ENCODE assay signal across 25 mouse cellular contexts in genomic region chr8:119552967-119553366, GRCm38 (mm10). TPM values are rescaled to one million over a fixed set of nuclear protein-coding genes. Genes with fewer than 3 reads are reported as not detected.
DNase-seq lines count a peak whose midpoint lies in the region; ATAC-seq and TF ChIP-seq lines count a peak whose summit lies in the region.
"Had no signal": no experiment of that assay in that cellular context is flagged by ENCODE, and none has a peak within 500 bp of the region (broad histone marks: within the 10 kb centered on the region; RNA-seq: fewer than 3 reads in every experiment).

No protein-coding gene starts in this region.

- no peak overlapping the region for H3K9ac ChIP-seq in limb, embryonic 15.5 days
- H3K9ac ChIP-seq in liver, embryonic 13.5 days = peak overlapping the region; percentile 15; the same call in 1 of the 2 replicates
- 0 out of 2 replicates have a peak overlapping the region, but pooled peaks have one; percentile 30 for H3K9ac ChIP-seq in liver, postnatal 0 days (replicated peaks)
- no peak overlapping the region for H3K9ac ChIP-seq in neural tube, embryonic 15.5 days (replicated peaks)
- H3K9ac ChIP-seq in intestine, postnatal 0 days (ENCODE audit: low read depth, low read length) = no peak overlapping the region
- H3K9ac ChIP-seq: embryonic facial prominence, embryonic 15.5 days; forebrain, embryonic 12.5 days; hindbrain, embryonic 13.5 days had no signal

- H3K4me1 ChIP-seq in limb, embryonic 15.5 days = peaks cover 52% of the 10 kb centered on the region
- peaks cover 13% of the 10 kb centered on the region for H3K4me1 ChIP-seq in limb, embryonic 10.5 days
- H3K4me1 ChIP-seq in liver, embryonic 13.5 days (replicated peaks) = peaks cover 71% of the 10 kb centered on the region
- peaks cover 37% of the 10 kb centered on the region for H3K4me1 ChIP-seq in liver, postnatal 0 days (ENCODE audit: insufficient read depth)
- H3K4me1 ChIP-seq in neural tube, embryonic 15.5 days = peaks cover 39% of the 10 kb centered on the region
- peaks cover 14% of the 10 kb centered on the region for H3K4me1 ChIP-seq in intestine, postnatal 0 days (replicated peaks; ENCODE audit: control insufficient read depth, insufficient read depth, low read length)

- ATAC-seq in limb, embryonic 15.5 days (ENCODE audit: insufficient number of reproducible peaks, low FRiP score, low TSS enrichment, low read depth) = no peak
- peak; percentile 64 for ATAC-seq in liver, embryonic 13.5 days (ENCODE audit: low read depth)
- ATAC-seq in liver, postnatal 0 days = no peak
- no peak for ATAC-seq in neural tube, embryonic 15.5 days (ENCODE audit: low FRiP score)
- ATAC-seq in intestine, postnatal 0 days = no peak
- ATAC-seq: activated CD4-positive, CD25-positive, alpha-beta regulatory T cell, adult 4 months; forebrain, embryonic 16.5 days; hindbrain, postnatal 0 days; Patski had no signal

- no peak overlapping the region for H3K4me3 ChIP-seq in limb, embryonic 15.5 days
- H3K4me3 ChIP-seq in limb, embryonic 10.5 days = no peak overlapping the region
- H3K4me3 ChIP-seq in liver, embryonic 13.5 days (replicated peaks) = no peak overlapping the region
- H3K4me3 ChIP-seq in liver, postnatal 0 days (ENCODE audit: low read depth, low read length) = no peak overlapping the region
- H3K4me3 ChIP-seq in neural tube, embryonic 15.5 days (replicated peaks) = no peak overlapping the region
- H3K4me3 ChIP-seq in intestine, postnatal 0 days (ENCODE audit: low read depth, low read length) = no peak overlapping the region
- H3K4me3 ChIP-seq: embryonic facial prominence, embryonic 15.5 days; forebrain, embryonic 12.5 days; heart, adult 2 months; hindbrain, embryonic 13.5 days had no signal

- H3K27ac ChIP-seq in limb, embryonic 15.5 days = 0 out of 2 replicates have a peak overlapping the region, but pooled peaks have one; percentile 38
- no peak overlapping the region for H3K27ac ChIP-seq in limb, embryonic 10.5 days
- 0 out of 2 replicates have a peak overlapping the region, but pooled peaks have one; percentile 13 for H3K27ac ChIP-seq in liver, embryonic 13.5 days
- H3K27ac ChIP-seq in liver, postnatal 0 days (ENCODE audit: low read depth) = no peak overlapping the region
- H3K27ac ChIP-seq in neural tube, embryonic 15.5 days (replicated peaks) = no peak overlapping the region
- no peak overlapping the region for H3K27ac ChIP-seq in intestine, postnatal 0 days (ENCODE audit: low read depth, low read length)
- H3K27ac ChIP-seq: forebrain, embryonic 12.5 days; heart, adult 2 months; hindbrain, embryonic 13.5 days; hindbrain, postnatal 0 days had no signal

- no peaks in the 10 kb centered on the region for H3K27me3 ChIP-seq in limb, embryonic 15.5 days
- no peaks in the 10 kb centered on the region for H3K27me3 ChIP-seq in limb, embryonic 10.5 days (ENCODE audit: low read depth, poor library complexity, severe bottlenecking)
- H3K27me3 ChIP-seq in liver, embryonic 13.5 days = no peaks in the 10 kb centered on the region
- H3K27me3 ChIP-seq in liver, postnatal 0 days (ENCODE audit: insufficient read depth, low read length) = no peaks in the 10 kb centered on the region
- H3K27me3 ChIP-seq in neural tube, embryonic 15.5 days (replicated peaks) = no peaks in the 10 kb centered on the region
- H3K27me3 ChIP-seq in intestine, postnatal 0 days (replicated peaks; ENCODE audit: control insufficient read depth, insufficient read depth, low read length) = no peaks in the 10 kb centered on the region
- H3K27me3 ChIP-seq: embryonic facial prominence, embryonic 15.5 days; forebrain, embryonic 12.5 days; hindbrain, embryonic 13.5 days; Patski had no signal

- TF ChIP-seq EP300 in liver, postnatal 0 days (IDR thresholded peaks at IDR 0.05; ENCODE audit: low read depth) = no peak

- H3K36me3 ChIP-seq in limb, embryonic 15.5 days = no peaks in the 10 kb centered on the region
- H3K36me3 ChIP-seq in limb, embryonic 10.5 days = peaks cover 26% of the 10 kb centered on the region
- H3K36me3 ChIP-seq in liver, embryonic 13.5 days = peaks cover 11% of the 10 kb centered on the region
- H3K36me3 ChIP-seq in liver, postnatal 0 days (replicated peaks; ENCODE audit: insufficient read depth, low read length) = no peaks in the 10 kb centered on the region
- H3K36me3 ChIP-seq in neural tube, embryonic 15.5 days = no peaks in the 10 kb centered on the region
- 0 out of 2 replicates have a peak, but pooled peaks cover 5% of the 10 kb centered on the region for H3K36me3 ChIP-seq in intestine, postnatal 0 days (ENCODE audit: control insufficient read depth, insufficient read depth)
- H3K36me3 ChIP-seq: forebrain, embryonic 12.5 days; hindbrain, embryonic 13.5 days had no signal

- no peak for TF ChIP-seq CTCF in liver, postnatal 0 days (IDR thresholded peaks at IDR 0.05; ENCODE audit: low read depth)
- no peak for TF ChIP-seq CTCF in intestine, postnatal 0 days (IDR thresholded peaks at IDR 0.05; ENCODE audit: low read depth)

- no peak overlapping the region for H3K4me2 ChIP-seq in limb, embryonic 15.5 days
- peak overlapping the region; percentile 21; the same call in 1 of the 2 replicates for H3K4me2 ChIP-seq in liver, embryonic 13.5 days
- no peak overlapping the region for H3K4me2 ChIP-seq in liver, postnatal 0 days (ENCODE audit: low read depth, low read length)
- H3K4me2 ChIP-seq in neural tube, embryonic 15.5 days = no peak overlapping the region
- H3K4me2 ChIP-seq in intestine, postnatal 0 days (replicated peaks; ENCODE audit: low read depth) = no peak overlapping the region; the same call in 1 of the 2 replicates
- H3K4me2 ChIP-seq: embryonic facial prominence, embryonic 15.5 days; forebrain, embryonic 12.5 days; heart, embryonic 11.5 days; hindbrain, embryonic 13.5 days had no signal

- no peaks in the 10 kb centered on the region for H3K9me3 ChIP-seq in limb, embryonic 15.5 days
- no peaks in the 10 kb centered on the region for H3K9me3 ChIP-seq in limb, embryonic 10.5 days (replicated peaks)
- no peaks in the 10 kb centered on the region for H3K9me3 ChIP-seq in liver, embryonic 13.5 days (replicated peaks)
- no peaks in the 10 kb centered on the region for H3K9me3 ChIP-seq in liver, postnatal 0 days (ENCODE audit: low read length)
- H3K9me3 ChIP-seq in neural tube, embryonic 15.5 days (replicated peaks) = no peaks in the 10 kb centered on the region
- H3K9me3 ChIP-seq in intestine, postnatal 0 days (ENCODE audit: control insufficient read depth) = no peaks in the 10 kb centered on the region
- H3K9me3 ChIP-seq: embryonic facial prominence, embryonic 15.5 days; forebrain, embryonic 12.5 days; hindbrain, embryonic 13.5 days had no signal

- 79% methylated on average over 2 of the region's 2 CpGs for WGBS in limb, embryonic 15.5 days
- 87% methylated on average over 2 of the region's 2 CpGs for WGBS in limb, embryonic 10.5 days
- WGBS in liver, embryonic 13.5 days (ENCODE audit: insufficient replicate concordance) = 41% methylated on average over 2 of the region's 2 CpGs
- WGBS in liver, postnatal 0 days (ENCODE audit: insufficient replicate concordance) = 59% methylated on average over 2 of the region's 2 CpGs
- 84% methylated on average over 2 of the region's 2 CpGs for WGBS in neural tube, embryonic 15.5 days
- 60% methylated on average over 2 of the region's 2 CpGs for WGBS in intestine, postnatal 0 days

- DNase-seq in adrenal gland, postnatal 14 days = peak; percentile 32
- no peak for DNase-seq in adrenal gland, postnatal 10 days
- DNase-seq in limb, embryonic 10.5 days (ENCODE audit: low spot score) = no peak
- no peak for DNase-seq in liver, embryonic 13.5 days
- DNase-seq in liver, postnatal 0 days = no peak
- DNase-seq: cerebellum, adult 18-20 months; cerebellum, adult 9-11 months; cerebellum, postnatal 36 days; gastrocnemius, postnatal 14 days; heart, adult 2 months; heart, postnatal 4 days had no signal

RNA-seq across cellular contexts. Expression of gene Mbtps1, which starts 5.6 kb away (rescaled TPM):
- 101 and 109 TPM in 2 replicates for total RNA-seq in adrenal gland, postnatal 14 days (2021)
- 100 to 1,000 TPM; 103 to 114 TPM for total RNA-seq in adrenal gland, postnatal 10 days (2021)
- 122 and 126 TPM in 2 replicates for polyA plus RNA-seq in limb, embryonic 15.5 days (2015; fragmentation: Nextera tagmentation; extraction: Ambion mirVana)
- 120 and 129 TPM in 2 replicates for polyA plus RNA-seq in limb, embryonic 10.5 days (2016; fragmentation: Nextera tagmentation; extraction: Ambion mirVana)
- 27.7 and 32.1 TPM in 2 replicates for polyA plus RNA-seq in liver, embryonic 13.5 days (2015; fragmentation: Nextera tagmentation; extraction: Ambion mirVana)
- polyA plus RNA-seq in liver, postnatal 0 days (2015; fragmentation: Nextera tagmentation; extraction: Ambion mirVana) = 17.3 and 20.1 TPM in 2 replicates
- 48.5 and 62.4 TPM in 2 replicates for polyA plus RNA-seq in neural tube, embryonic 15.5 days (2015; fragmentation: Nextera tagmentation; extraction: Ambion mirVana)
- 32.8 and 33.3 TPM in 2 replicates for polyA plus RNA-seq in intestine, postnatal 0 days (2015; fragmentation: Nextera tagmentation; extraction: Ambion mirVana)

RNA-seq across cellular contexts. Expression of gene Hsdl1, which starts 22.0 kb away (rescaled TPM):
- total RNA-seq in adrenal gland, postnatal 14 days (2021) = 25.6 and 30.1 TPM in 2 replicates
- 10 to 100 TPM; 24.8 to 28.0 TPM for total RNA-seq in adrenal gland, postnatal 10 days (2021)
- polyA plus RNA-seq in limb, embryonic 15.5 days (2015; fragmentation: Nextera tagmentation; extraction: Ambion mirVana) = 31.7 and 33.2 TPM in 2 replicates
- 28.2 and 33.5 TPM in 2 replicates for polyA plus RNA-seq in limb, embryonic 10.5 days (2016; fragmentation: Nextera tagmentation; extraction: Ambion mirVana)
- polyA plus RNA-seq in liver, embryonic 13.5 days (2015; fragmentation: Nextera tagmentation; extraction: Ambion mirVana) = 18.5 and 19.8 TPM in 2 replicates
- 11.7 and 12.5 TPM in 2 replicates for polyA plus RNA-seq in liver, postnatal 0 days (2015; fragmentation: Nextera tagmentation; extraction: Ambion mirVana)
- polyA plus RNA-seq in neural tube, embryonic 15.5 days (2015; fragmentation: Nextera tagmentation; extraction: Ambion mirVana) = 129 and 137 TPM in 2 replicates
- 21.6 and 21.8 TPM in 2 replicates for polyA plus RNA-seq in intestine, postnatal 0 days (2015; fragmentation: Nextera tagmentation; extraction: Ambion mirVana)

RNA-seq across cellular contexts. Expression of gene Dnaaf1, which starts 22.1 kb away (rescaled TPM):
- total RNA-seq in adrenal gland, postnatal 14 days (2021) = not detected in 2 replicates
- not detected for total RNA-seq in adrenal gland, postnatal 10 days (2021)
- 0.06 and 0.09 TPM in 2 replicates for polyA plus RNA-seq in limb, embryonic 15.5 days (2015; fragmentation: Nextera tagmentation; extraction: Ambion mirVana)
- 0.06 and 0.14 TPM in 2 replicates for polyA plus RNA-seq in limb, embryonic 10.5 days (2016; fragmentation: Nextera tagmentation; extraction: Ambion mirVana)
- polyA plus RNA-seq in liver, embryonic 13.5 days (2015; fragmentation: Nextera tagmentation; extraction: Ambion mirVana) = 0.05 and 0.07 TPM in 2 replicates
- polyA plus RNA-seq in liver, postnatal 0 days (2015; fragmentation: Nextera tagmentation; extraction: Ambion mirVana) = 0.07 TPM in 1 of 2 replicates, not detected in the other
- 0.20 and 0.45 TPM in 2 replicates for polyA plus RNA-seq in neural tube, embryonic 15.5 days (2015; fragmentation: Nextera tagmentation; extraction: Ambion mirVana)
- polyA plus RNA-seq in intestine, postnatal 0 days (2015; fragmentation: Nextera tagmentation; extraction: Ambion mirVana) = 3.6 and 4.2 TPM in 2 replicates
- total RNA-seq: adrenal gland, adult 18-20 months; gastrocnemius, postnatal 14 days; heart, adult 2 months; heart, postnatal 4 days; hindbrain, postnatal 0 days had no signal
- polyA plus RNA-seq: activated CD4-positive, CD25-positive, alpha-beta regulatory T cell, adult 4 months had no signal

RNA-seq across cellular contexts. Expression of gene Slc38a8, which starts 51.5 kb away (rescaled TPM):
- 0.34 TPM in 1 of 2 replicates, not detected in the other for total RNA-seq in adrenal gland, postnatal 14 days (2021)
- total RNA-seq in adrenal gland, postnatal 10 days (2021) = not detected
- polyA plus RNA-seq in limb, embryonic 15.5 days (2015; fragmentation: Nextera tagmentation; extraction: Ambion mirVana) = 0.14 TPM in 1 of 2 replicates, not detected in the other
- polyA plus RNA-seq in limb, embryonic 10.5 days (2016; fragmentation: Nextera tagmentation; extraction: Ambion mirVana) = 0.05 and 0.11 TPM in 2 replicates
- not detected in 2 replicates for polyA plus RNA-seq in liver, embryonic 13.5 days (2015; fragmentation: Nextera tagmentation; extraction: Ambion mirVana)
- not detected in 2 replicates for polyA plus RNA-seq in liver, postnatal 0 days (2015; fragmentation: Nextera tagmentation; extraction: Ambion mirVana)
- polyA plus RNA-seq in neural tube, embryonic 15.5 days (2015; fragmentation: Nextera tagmentation; extraction: Ambion mirVana) = not detected in 2 replicates
- 0.07 and 0.18 TPM in 2 replicates for polyA plus RNA-seq in intestine, postnatal 0 days (2015; fragmentation: Nextera tagmentation; extraction: Ambion mirVana)
- total RNA-seq: adrenal gland, adult 18-20 months; gastrocnemius, postnatal 14 days; heart, adult 2 months; heart, postnatal 4 days; hindbrain, postnatal 0 days had no signal
- polyA plus RNA-seq: activated CD4-positive, CD25-positive, alpha-beta regulatory T cell, adult 4 months; C2C12; forebrain, embryonic 16.5 days; heart, adult 2 months; heart, embryonic 11.5 days; heart, embryonic 16.5 days; hindbrain, embryonic 13.5 days; Patski had no signal

RNA-seq across cellular contexts. Expression of gene Taf1c, which starts 52.1 kb away (rescaled TPM):
- 11.9 and 13.3 TPM in 2 replicates for total RNA-seq in adrenal gland, postnatal 14 days (2021)
- 10 to 100 TPM; 10.1 to 13.0 TPM for total RNA-seq in adrenal gland, postnatal 10 days (2021)
- polyA plus RNA-seq in limb, embryonic 15.5 days (2015; fragmentation: Nextera tagmentation; extraction: Ambion mirVana) = 11.4 and 11.7 TPM in 2 replicates
- polyA plus RNA-seq in limb, embryonic 10.5 days (2016; fragmentation: Nextera tagmentation; extraction: Ambion mirVana) = 15.8 and 16.0 TPM in 2 replicates
- polyA plus RNA-seq in liver, embryonic 13.5 days (2015; fragmentation: Nextera tagmentation; extraction: Ambion mirVana) = 6.6 and 6.8 TPM in 2 replicates
- polyA plus RNA-seq in liver, postnatal 0 days (2015; fragmentation: Nextera tagmentation; extraction: Ambion mirVana) = 2.4 and 2.7 TPM in 2 replicates
- polyA plus RNA-seq in neural tube, embryonic 15.5 days (2015; fragmentation: Nextera tagmentation; extraction: Ambion mirVana) = 11.8 and 15.0 TPM in 2 replicates
- polyA plus RNA-seq in intestine, postnatal 0 days (2015; fragmentation: Nextera tagmentation; extraction: Ambion mirVana) = 5.0 and 5.1 TPM in 2 replicates

Comparison
In these comparisons a context has a peak if more than half of its experiments do, and no peak if none do; other contexts are left out.
1. H3K27ac ChIP-seq: peak in limb, embryonic 15.5 days (single experiment) and liver, embryonic 13.5 days (single experiment); none in limb, embryonic 10.5 days (single experiment), liver, postnatal 0 days (single experiment), neural tube, embryonic 15.5 days (single experiment) and intestine, postnatal 0 days (single experiment).
2. H3K9ac ChIP-seq: peak in liver, embryonic 13.5 days (single experiment) and liver, postnatal 0 days (single experiment); none in limb, embryonic 15.5 days (single experiment), neural tube, embryonic 15.5 days (single experiment) and intestine, postnatal 0 days (single experiment).